Mouse (Mus musculus) T-cell, adult 66 days (primary cell): ENCODE data around the gene Atg4a-ps. TPM values are rescaled to one million over a fixed set of nuclear protein-coding genes. Genes with fewer than 3 reads are reported as not detected.

Experiments used
- total RNA-seq, 2 experiments: library from RNA; stranded (reverse); gene quantifications; 3 replicates in 1 of 2; 4 replicates in 1 of 2; pipeline ENCODE4 v1.2.4; 2023

Atg4a-ps gene
- 1 to 10 TPM in 1 of 2 experiments, not detected in 1; 1.4 TPM for total RNA-seq

DNA sequence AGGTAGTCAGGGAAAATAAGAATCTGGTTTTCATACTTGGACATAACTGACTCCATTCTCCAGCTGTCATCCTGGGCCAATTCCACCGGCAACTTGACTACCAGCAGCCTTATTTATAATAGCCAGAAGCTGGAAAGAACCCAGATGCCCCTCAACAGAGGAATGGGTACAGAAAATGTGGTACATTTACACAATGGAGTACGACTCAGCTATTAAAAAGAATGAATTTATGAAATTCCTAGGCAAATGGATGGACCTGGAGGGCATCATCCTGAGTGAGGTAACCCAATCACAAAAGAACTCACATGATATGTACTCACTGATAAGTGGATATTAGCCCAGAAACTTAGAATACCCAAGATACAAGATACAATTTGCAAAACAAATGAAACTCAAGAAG lies at the start of gene Atg4a-ps:
Atg4a-ps (minus strand) TSS at position 101 of the 400 bp plus-strand sequence.

Other genes starting within 250 kb of the Atg4a-ps start
- gene Syt6, start 70.8 kb downstream of the Atg4a-ps start, total RNA-seq: 1 to 10 TPM in 1 of 2 experiments, under 1 TPM in 1; 0.68 to 1.7 TPM
- 10 to 100 TPM; 14.8 to 15.2 TPM for gene Olfml3, start 91.9 kb upstream of the Atg4a-ps start, total RNA-seq
- not detected for gene Gm10964, start 93.3 kb upstream of the Atg4a-ps start, total RNA-seq
- gene Hipk1, start 145.5 kb upstream of the Atg4a-ps start, total RNA-seq: 100 to 1,000 TPM; 208 to 219 TPM
- gene Dclre1b, start 163.4 kb upstream of the Atg4a-ps start, total RNA-seq: 10 to 100 TPM; 20.1 to 28.8 TPM
- gene Ap4b1, start 163.5 kb upstream of the Atg4a-ps start, total RNA-seq: 10 to 100 TPM; 16.0 to 21.6 TPM
- gene Gm43064, start 163.5 kb upstream of the Atg4a-ps start, total RNA-seq: under 1 TPM in 1 of 2 experiments, not detected in 1; 0.68 TPM
- 1 to 10 TPM; 1.2 to 2.1 TPM for gene Bcl2l15, start 186.5 kb upstream of the Atg4a-ps start, total RNA-seq
- gene Ptpn22, start 213.7 kb upstream of the Atg4a-ps start, total RNA-seq: 100 to 1,000 TPM; 258 to 301 TPM